ENCODE assay signal across 16 mouse cellular contexts in genomic region chr12:116269450-116269849, GRCm38 (mm10). TPM values are rescaled to one million over a fixed set of nuclear protein-coding genes. Genes with fewer than 3 reads are reported as not detected.
DNase-seq lines count a peak whose midpoint lies in the region; ATAC-seq and TF ChIP-seq lines count a peak whose summit lies in the region.
"Had no signal": no experiment of that assay in that cellular context is flagged by ENCODE, and none has a peak within 500 bp of the region (broad histone marks: within the 10 kb centered on the region; RNA-seq: fewer than 3 reads in every experiment).

No protein-coding gene starts in this region.

- no peak for TF ChIP-seq CTCF in G1E (IDR thresholded peaks at IDR 0.05; ENCODE audit: low read depth, low read length)

- WGBS in forebrain, embryonic 11.5 days, result 84% methylated on average over 5 of the region's 5 CpGs

- H3K36me3 ChIP-seq in G1E (replicated peaks), result no peaks in the 10 kb centered on the region
- no peaks in the 10 kb centered on the region for H3K36me3 ChIP-seq in forebrain, embryonic 11.5 days (ENCODE audit: control insufficient read depth, insufficient read depth, low read length)
- H3K36me3 ChIP-seq: embryonic facial prominence, embryonic 12.5 days; midbrain, embryonic 15.5 days had no signal

- H3K27me3 ChIP-seq in G1E (ENCODE audit: insufficient read depth, low read length), result no peaks in the 10 kb centered on the region
- no peaks in the 10 kb centered on the region for H3K27me3 ChIP-seq in forebrain, embryonic 11.5 days (ENCODE audit: control insufficient read depth, insufficient read depth, low read length)
- H3K27me3 ChIP-seq: embryonic facial prominence, embryonic 12.5 days had no signal

- H3K4me2 ChIP-seq in forebrain, embryonic 11.5 days (ENCODE audit: low read depth, low read length, severe bottlenecking), result no peak overlapping the region
- H3K4me2 ChIP-seq: embryonic facial prominence, embryonic 12.5 days; midbrain, embryonic 15.5 days had no signal

- H3K9ac ChIP-seq in forebrain, embryonic 11.5 days (ENCODE audit: low read length), result no peak overlapping the region
- H3K9ac ChIP-seq: embryonic facial prominence, embryonic 12.5 days; midbrain, embryonic 15.5 days had no signal

- no peak overlapping the region for H3K27ac ChIP-seq in forebrain, embryonic 11.5 days (ENCODE audit: low read depth, low read length)
- H3K27ac ChIP-seq: embryonic facial prominence, embryonic 12.5 days; midbrain, embryonic 15.5 days had no signal

- H3K4me1 ChIP-seq in G1E (ENCODE audit: insufficient read depth, low read depth, low read length), result peaks cover 21% of the 10 kb centered on the region
- no peaks in the 10 kb centered on the region for H3K4me1 ChIP-seq in forebrain, embryonic 11.5 days (replicated peaks; ENCODE audit: control insufficient read depth, insufficient read depth, low read length)
- H3K4me1 ChIP-seq: embryonic facial prominence, embryonic 12.5 days; midbrain, embryonic 15.5 days had no signal

- ATAC-seq in G1E (ENCODE audit: extremely low read depth, insufficient number of reproducible peaks, low FRiP score, poor library complexity, severe bottlenecking), result peak; percentile 85
- peak; percentile 66 for ATAC-seq in megakaryocyte-erythroid progenitor cell, adult 5-6 weeks (replicated peaks; ENCODE audit: low FRiP score, low TSS enrichment, poor library complexity, severe bottlenecking)
- no peak for ATAC-seq in forebrain, embryonic 11.5 days (replicated peaks; ENCODE audit: low FRiP score)
- ATAC-seq: midbrain, embryonic 15.5 days had no signal

- DNase-seq in adrenal gland, postnatal 14 days, result peak; percentile 21
- DNase-seq in adrenal gland, postnatal 4 days (ENCODE audit: low spot score in 2 of 2), result no peak
- DNase-seq in G1E (ENCODE audit: low spot score), result no peak
- peak; percentile 70 for DNase-seq in induced T-regulatory cell, adult 2 months (ENCODE audit: low read depth)
- DNase-seq in kidney, adult 18-20 months, result no peak
- DNase-seq in forebrain, embryonic 11.5 days (ENCODE audit: low spot score), result no peak
- DNase-seq in spleen, adult 18-20 months, result no peak
- DNase-seq: cerebellum, adult 2 months; thymus, postnatal 4 days had no signal

- no peak overlapping the region for H3K4me3 ChIP-seq in G1E (ENCODE audit: low read depth, low read length)
- H3K4me3 ChIP-seq in forebrain, embryonic 11.5 days (ENCODE audit: low read depth, low read length), result no peak overlapping the region
- H3K4me3 ChIP-seq: embryonic facial prominence, embryonic 12.5 days; midbrain, embryonic 15.5 days had no signal

- no peaks in the 10 kb centered on the region for H3K9me3 ChIP-seq in G1E (replicated peaks)
- H3K9me3 ChIP-seq in forebrain, embryonic 11.5 days (ENCODE audit: control insufficient read depth, low read length), result no peaks in the 10 kb centered on the region
- H3K9me3 ChIP-seq: embryonic facial prominence, embryonic 12.5 days; midbrain, embryonic 15.5 days had no signal

RNA-seq across cellular contexts. Expression of gene Gm11027, which starts 5.7 kb away (rescaled TPM):
- not detected in 2 replicates for total RNA-seq in adrenal gland, postnatal 14 days (2021)
- not detected for total RNA-seq in adrenal gland, postnatal 4 days (2021)
- total RNA-seq in G1E (2014; fragmentation: Nextera tagmentation) (not detected in 2 replicates), G1E (2017) (not detected in 2 replicates)
- not detected in 2 replicates for polyA plus RNA-seq in G1E (2012)
- not detected in 2 replicates for total RNA-seq in megakaryocyte-erythroid progenitor cell, adult 5-6 weeks (2014; fragmentation: Nextera tagmentation)
- not detected in 2 replicates for total RNA-seq in megakaryocyte-erythroid progenitor cell, adult 5-6 weeks (2017)
- not detected in 2 replicates for polyA plus RNA-seq in forebrain, embryonic 11.5 days (2014; fragmentation: Nextera tagmentation; extraction: Ambion mirVana)
- total RNA-seq: layer of hippocampus, adult 8-10 months had no signal
- polyA plus RNA-seq: cerebellum, adult 2 months; embryonic facial prominence, embryonic 12.5 days; frontal cortex, adult 2 months; limb, embryonic 14.5 days; midbrain, embryonic 15.5 days; spleen, adult 2 months had no signal

RNA-seq across cellular contexts. Expression of gene Wdr60, which starts 6.6 kb away (rescaled TPM):
- 10.1 and 13.1 TPM in 2 replicates for total RNA-seq in adrenal gland, postnatal 14 days (2021)
- 10 to 100 TPM; 11.1 to 12.1 TPM for total RNA-seq in adrenal gland, postnatal 4 days (2021)
- total RNA-seq in G1E (2014; fragmentation: Nextera tagmentation) (24.9 and 30.0 TPM in 2 replicates), G1E (2017) (49.5 and 68.6 TPM in 2 replicates)
- 10.7 and 13.5 TPM in 2 replicates for polyA plus RNA-seq in G1E (2012)
- 35.1 and 35.7 TPM in 2 replicates for total RNA-seq in megakaryocyte-erythroid progenitor cell, adult 5-6 weeks (2014; fragmentation: Nextera tagmentation)
- 33.8 and 38.9 TPM in 2 replicates for total RNA-seq in megakaryocyte-erythroid progenitor cell, adult 5-6 weeks (2017)
- 16.4 and 18.1 TPM in 2 replicates for polyA plus RNA-seq in forebrain, embryonic 11.5 days (2014; fragmentation: Nextera tagmentation; extraction: Ambion mirVana)

RNA-seq across cellular contexts. Expression of gene Esyt2, which starts 11.5 kb away (rescaled TPM):
- 55.1 and 62.1 TPM in 2 replicates for total RNA-seq in adrenal gland, postnatal 14 days (2021)
- 10 to 100 TPM; 44.7 to 53.2 TPM for total RNA-seq in adrenal gland, postnatal 4 days (2021)
- total RNA-seq in G1E (2014; fragmentation: Nextera tagmentation) (87.5 and 91.7 TPM in 2 replicates), G1E (2017) (145 and 147 TPM in 2 replicates)
- polyA plus RNA-seq in G1E (2012), result 22.4 and 23.4 TPM in 2 replicates
- 59.9 and 75.9 TPM in 2 replicates for total RNA-seq in megakaryocyte-erythroid progenitor cell, adult 5-6 weeks (2014; fragmentation: Nextera tagmentation)
- 63.8 and 90.7 TPM in 2 replicates for total RNA-seq in megakaryocyte-erythroid progenitor cell, adult 5-6 weeks (2017)
- 19.1 and 20.8 TPM in 2 replicates for polyA plus RNA-seq in forebrain, embryonic 11.5 days (2014; fragmentation: Nextera tagmentation; extraction: Ambion mirVana)

Comparison
In these comparisons a context has a peak if more than half of its experiments do, and no peak if none do; other contexts are left out.
1. DNase-seq: peak in adrenal gland, postnatal 14 days (single experiment) and induced T-regulatory cell, adult 2 months (single experiment); none in adrenal gland, postnatal 4 days (0 of 2), G1E (single experiment), kidney, adult 18-20 months (single experiment), forebrain, embryonic 11.5 days (single experiment) and spleen, adult 18-20 months (0 of 2).